Mouse (Mus musculus) kidney, embryonic 14.5 days (tissue): ENCODE data around the gene Zfp105. TPM values are rescaled to one million over a fixed set of nuclear protein-coding genes. Genes with fewer than 3 reads are reported as not detected.
A peak's percentile ranks its signal among the peaks of the same experiment; 100 is the strongest.

Experiments
- ATAC-seq: fragments of 200-750 bp; cut with Nextera tagmentation; 2 replicates; pipeline ENCODE4 v1.8.0; 2017; ENCODE audit warnings: moderate number of reproducible peaks, mild to moderate bottlenecking, moderate TSS enrichment, moderate library complexity; ENCODE audit not compliant: low FRiP score, low TSS enrichment
- H3K27ac ChIP-seq: fragments of 300-500 bp; sonication (generic); 2 replicates; pipeline ENCODE4 v1.5.1; 2014; ENCODE audit warnings: low read depth, mild to moderate bottlenecking, low read length, moderate library complexity, mixed read lengths
- H3K27me3 ChIP-seq: fragments of 300-500 bp; sonication (generic); 2 replicates; pipeline ENCODE4 v1.6.1; 2014; ENCODE audit warnings: mild to moderate bottlenecking, low read length; ENCODE audit not compliant: control insufficient read depth, insufficient read depth
- H3K36me3 ChIP-seq: fragments of 300-500 bp; sonication (generic); 2 replicates; pipeline ENCODE4 v1.6.1; 2014; ENCODE audit warnings: low read length, mixed read lengths; ENCODE audit not compliant: control insufficient read depth, insufficient read depth
- H3K4me1 ChIP-seq: fragments of 300-500 bp; sonication (generic); 2 replicates; pipeline ENCODE4 v1.6.1; 2014; ENCODE audit warnings: low read length, mixed read lengths; ENCODE audit not compliant: control insufficient read depth, insufficient read depth
- H3K4me2 ChIP-seq: fragments of 300-500 bp; sonication (generic); replicated peaks from 2 replicates; pipeline ENCODE4 v1.6.1; 2014; ENCODE audit warnings: low read depth, mild to moderate bottlenecking, low read length
- H3K4me3 ChIP-seq: fragments of 300-500 bp; sonication (generic); 2 replicates; pipeline ENCODE4 v1.5.1; 2014; ENCODE audit warnings: mild to moderate bottlenecking, low read length
- H3K9ac ChIP-seq: fragments of 300-500 bp; sonication (generic); 2 replicates; pipeline ENCODE4 v1.6.1; 2014; ENCODE audit warnings: low read depth, mild to moderate bottlenecking, low read length, moderate library complexity
- H3K9me3 ChIP-seq: fragments of 300-500 bp; sonication (generic); 2 replicates; pipeline ENCODE4 v1.6.1; 2016; ENCODE audit warnings: low read length; ENCODE audit not compliant: control insufficient read depth
- WGBS: fragments of 180-500 bp; shearing (Covaris S2); extraction: QIAGEN DNeasy Blood & Tissue Kit; methylation state at CpG from one replicate; pipeline ENCODE4 v1.1.7; 2014; 5-methylcytosine and 5-hydroxymethylcytosine counted together
- polyA plus RNA-seq: library from polyadenylated mRNA; unstranded; fragments of >200 nt; fragmentation: Nextera tagmentation; extraction: Ambion mirVana; gene quantifications from 2 replicates; pipeline ENCODE4 v1.2.1, GENCODE M21; 2014

Gene Zfp105
- polyA plus RNA-seq, 1 experiment from 2014 or later, result 28.6 TPM

DNA sequence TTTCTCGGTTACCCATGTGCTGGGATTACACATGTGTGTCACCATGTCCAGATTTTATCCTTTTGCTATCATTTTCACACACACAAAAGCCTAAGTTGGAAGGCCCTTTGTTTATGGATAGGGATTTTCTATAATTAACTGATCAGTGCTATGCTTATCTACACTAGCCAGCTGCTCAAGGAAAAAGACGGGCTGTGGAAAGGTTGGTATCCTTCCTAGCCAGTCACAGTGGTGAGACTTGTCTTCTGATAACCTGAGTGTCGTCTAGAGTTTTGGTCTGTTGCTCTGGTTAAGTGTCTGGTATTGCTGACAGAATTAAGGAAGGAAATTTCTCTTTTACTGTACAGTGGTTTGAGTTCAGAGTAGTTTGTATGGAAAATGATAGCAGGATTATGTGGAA is 6.0 kb downstream of the Zfp105 start:
- WGBS, result 93% methylated on average over 3 of the region's 3 CpGs
- H3K4me2 ChIP-seq, result no peak overlapping the region

DNA sequence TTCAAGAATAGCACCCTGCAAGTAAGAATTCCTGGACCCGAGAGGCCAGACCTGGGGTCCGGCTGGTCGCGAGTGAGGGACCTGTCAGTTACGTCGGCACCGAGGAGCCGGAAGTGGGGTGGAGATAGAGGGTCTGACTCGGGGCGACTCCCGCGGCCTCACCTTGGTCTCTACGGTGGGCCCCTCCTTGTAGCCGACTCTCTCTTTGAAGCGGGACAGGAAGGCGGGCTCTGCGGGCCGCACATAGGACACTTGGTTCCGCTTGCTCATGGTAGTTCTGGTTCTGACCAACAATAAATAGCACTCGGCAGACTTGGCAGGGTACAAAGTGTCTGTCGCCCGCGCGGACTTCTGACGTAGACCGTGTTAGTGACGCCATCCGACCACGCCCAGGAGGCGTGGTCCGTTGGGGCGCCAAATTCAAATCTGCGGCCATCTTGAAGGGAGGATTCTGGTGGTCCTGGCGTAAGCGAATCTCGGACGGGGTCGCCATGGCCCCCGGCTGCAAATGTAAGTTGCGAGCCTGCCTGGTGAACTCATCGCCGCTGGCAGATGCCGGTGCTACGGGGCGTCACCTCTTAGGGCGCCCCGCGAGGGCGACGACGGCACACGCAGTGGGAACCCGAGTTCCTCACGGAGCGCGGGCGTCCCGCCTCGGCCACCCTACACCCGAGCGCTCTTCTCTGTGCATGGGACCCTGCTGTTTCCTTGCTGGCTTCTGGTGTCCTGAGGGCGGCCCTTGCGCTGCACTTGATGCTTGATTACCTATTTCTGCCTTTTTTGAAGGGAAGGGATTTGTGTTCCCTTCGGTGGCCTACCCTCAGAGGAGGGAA is 28.0 kb downstream of the Zfp105 start, which contains the start of the genes 1110059G10Rik and Kif15:
Gene 1110059G10Rik (minus strand): TSS at position 358 of the 833 bp plus-strand sequence.
Gene Kif15 (plus strand): TSS at position 404 of the 833 bp plus-strand sequence.
- Histone ChIP-seq H3K4me1 (peaks cover 8% of the 10 kb centered on the region), H3K36me3 (peaks cover 7% of the 10 kb centered on the region; the same call in 1 of the 2 replicates), H3K9me3 (no peaks in the 10 kb centered on the region), H3K4me3 (peak within 1 kb of the TSS; percentile 64), H3K4me2 (peak within 1 kb of the TSS; percentile 76), H3K9ac (peak within 1 kb of the TSS; percentile 85), H3K27ac (peak within 1 kb of the TSS; percentile 61; the same call in 1 of the 2 replicates), H3K27me3 (no peaks in the 10 kb centered on the region)
- 1% methylated on average over 64 of the region's 64 CpGs for WGBS
- peak; percentile 98 for ATAC-seq

More for the DNA sequence above, 6.0 kb downstream of the Zfp105 start:
- Histone ChIP-seq H3K36me3 (peaks cover 76% of the 10 kb centered on the region), H3K4me3 (no peak overlapping the region), H3K9ac (no peak overlapping the region), H3K9me3 (peaks cover 3% of the 10 kb centered on the region; the same call in 1 of the 2 replicates), H3K4me1 (peaks cover under 1% of the 10 kb centered on the region; the same call in 1 of the 2 replicates), H3K27me3 (no peaks in the 10 kb centered on the region), H3K27ac (no peak overlapping the region)
- ATAC-seq, result no peak

Other genes with a start within 250 kb of the Zfp105 start
- not detected in 2 replicates for gene Topaz1, start 175.7 kb upstream of the Zfp105 start, polyA plus RNA-seq
- 3.9 and 6.3 TPM in 2 replicates for gene Tcaim, start 117.5 kb upstream of the Zfp105 start, polyA plus RNA-seq
- 0.37 TPM in 2 replicates for gene Gm35549, start 79.0 kb upstream of the Zfp105 start, polyA plus RNA-seq
- 28.2 and 66.0 TPM in 2 replicates for gene Zfp445, start 57.1 kb upstream of the Zfp105 start, polyA plus RNA-seq
- 3.3 and 3.6 TPM in 2 replicates for gene Zkscan7, start 37.4 kb upstream of the Zfp105 start, polyA plus RNA-seq
- 34.8 and 49.5 TPM in 2 replicates for gene 1110059G10Rik, start 27.9 kb downstream of the Zfp105 start, polyA plus RNA-seq
- gene Kif15, start 28.0 kb downstream of the Zfp105 start, polyA plus RNA-seq, result 65.5 and 80.9 TPM in 2 replicates
- gene Tmem42, start 98.3 kb downstream of the Zfp105 start, polyA plus RNA-seq, result 25.5 and 26.4 TPM in 2 replicates
- gene Tgm4, start 111.7 kb downstream of the Zfp105 start, polyA plus RNA-seq, result 0.31 TPM in 1 of 2 replicates, not detected in the other
- gene Zdhhc3, start 190.1 kb downstream of the Zfp105 start, polyA plus RNA-seq, result 46.9 and 59.6 TPM in 2 replicates
- gene Exosc7, start 190.1 kb downstream of the Zfp105 start, polyA plus RNA-seq, result 133 and 156 TPM in 2 replicates
- not detected in 2 replicates for gene Clec3b, start 227.9 kb downstream of the Zfp105 start, polyA plus RNA-seq